Comparison of ENCODE assay signal across 10 mouse cellular contexts in the genomic region with DNA sequence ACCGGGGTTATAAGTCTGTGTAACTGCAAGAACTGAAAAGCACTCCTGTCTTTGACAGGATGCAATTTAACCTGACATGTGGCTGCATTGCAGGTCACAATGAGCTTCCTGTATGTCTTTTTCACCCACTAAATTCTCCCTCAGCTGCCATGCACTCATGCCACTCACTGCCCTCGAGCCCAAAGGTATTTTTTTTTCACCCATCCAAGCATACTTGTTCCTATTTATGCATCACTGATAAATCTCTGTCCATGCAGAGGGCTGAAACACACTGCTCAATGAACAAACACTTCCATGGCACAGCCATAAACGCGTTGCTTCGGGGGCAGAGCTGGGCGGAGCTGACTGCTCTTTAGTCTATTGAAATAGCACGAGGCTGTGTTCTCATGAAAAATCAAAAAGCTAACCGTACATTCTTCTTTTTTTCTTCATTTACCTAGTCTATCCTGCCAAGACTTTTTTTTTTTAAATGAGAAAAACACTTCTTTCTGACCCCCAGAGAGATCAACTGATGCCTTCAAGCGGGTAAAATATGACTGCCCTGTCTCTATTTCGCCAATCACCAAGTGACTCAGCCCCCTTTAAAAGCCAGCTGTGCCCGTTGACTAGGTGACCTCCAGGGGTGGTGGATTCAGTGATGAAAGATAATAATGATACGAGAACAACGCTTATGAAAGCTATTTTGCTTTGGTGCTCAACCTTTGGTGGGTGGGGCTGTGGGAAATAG. TPM values are rescaled to one million over a fixed set of nuclear protein-coding genes. Genes with fewer than 3 reads are reported as not detected.
DNase-seq lines count a peak whose midpoint lies in the region; ATAC-seq and TF ChIP-seq lines count a peak whose summit lies in the region.
"Had no signal": no experiment of that assay in that cellular context is flagged by ENCODE, and none has a peak within 500 bp of the region (broad histone marks: within the 10 kb centered on the region; RNA-seq: fewer than 3 reads in every experiment).

No protein-coding gene starts in this region.

- WGBS in heart, adult 2 months: 43% methylated on average over 13 of the region's 13 CpGs
- WGBS in hindbrain, embryonic 16.5 days: 48% methylated on average over 13 of the region's 13 CpGs
- 63% methylated on average over 13 of the region's 13 CpGs for WGBS in intestine, embryonic 15.5 days

- peak; percentile 50 for ATAC-seq in hindbrain, embryonic 16.5 days
- no peak for ATAC-seq in intestine, embryonic 15.5 days

- H3K36me3 ChIP-seq in heart, adult 2 months (ENCODE audit: control insufficient read depth, insufficient read depth, low read length): no peaks in the 10 kb centered on the region
- H3K36me3 ChIP-seq in hindbrain, embryonic 16.5 days (ENCODE audit: control insufficient read depth, insufficient read depth, low read length): no peaks in the 10 kb centered on the region
- H3K36me3 ChIP-seq in intestine, embryonic 15.5 days: no peaks in the 10 kb centered on the region

- no peak for TF ChIP-seq EP300 in heart, adult 2 months (IDR thresholded peaks at IDR 0.05; ENCODE audit: insufficient read depth, low read depth, low read length)

- no peak for DNase-seq in heart, adult 2 months
- no peak for DNase-seq in heart, adult 9 months (ENCODE audit: low spot score in 2 of 2)
- DNase-seq in retina, postnatal 1 day: peak; percentile 46
- no peak for DNase-seq in retina, embryonic 14.5 days (ENCODE audit: low spot score)
- peak; percentile 26 for DNase-seq in thymus, postnatal 14 days
- DNase-seq in yolk sac, embryonic 10.5 days (ENCODE audit: low spot score): no peak

- H3K4me2 ChIP-seq in hindbrain, embryonic 16.5 days (ENCODE audit: low read length): peak overlapping the region; percentile 47
- H3K4me2 ChIP-seq in intestine, embryonic 15.5 days (replicated peaks): no peak overlapping the region

- H3K79me2 ChIP-seq in heart, adult 2 months (replicated peaks; ENCODE audit: control insufficient read depth, insufficient read depth, low read length): no peaks in the 10 kb centered on the region

- H3K9ac ChIP-seq in heart, adult 2 months (ENCODE audit: low read depth, low read length): no peak overlapping the region
- peak overlapping the region; percentile 15; the same call in 1 of the 2 replicates for H3K9ac ChIP-seq in hindbrain, embryonic 16.5 days (ENCODE audit: low read depth, low read length)
- no peak overlapping the region for H3K9ac ChIP-seq in intestine, embryonic 15.5 days

- TF ChIP-seq CTCF in heart, adult 2 months (IDR thresholded peaks at IDR 0.05): no peak

- peaks cover 2% of the 10 kb centered on the region for H3K4me1 ChIP-seq in heart, adult 2 months (ENCODE audit: control insufficient read depth, insufficient read depth, low read length)
- peaks cover 6% of the 10 kb centered on the region; the same call in 1 of the 2 replicates for H3K4me1 ChIP-seq in hindbrain, embryonic 16.5 days (ENCODE audit: control insufficient read depth, insufficient read depth, low read depth, low read length)
- H3K4me1 ChIP-seq in intestine, embryonic 15.5 days (replicated peaks): no peaks in the 10 kb centered on the region

- no peaks in the 10 kb centered on the region for H3K9me3 ChIP-seq in hindbrain, embryonic 16.5 days (ENCODE audit: control insufficient read depth, low read length)
- no peaks in the 10 kb centered on the region for H3K9me3 ChIP-seq in intestine, embryonic 15.5 days

- H3K27ac ChIP-seq in heart, adult 2 months: no peak overlapping the region
- H3K27ac ChIP-seq in hindbrain, embryonic 16.5 days (ENCODE audit: low read depth, low read length): peak overlapping the region; percentile 68
- no peak overlapping the region for H3K27ac ChIP-seq in intestine, embryonic 15.5 days
- H3K27ac ChIP-seq: macrophage had no signal

- peak overlapping the region; percentile 27 for H3K4me3 ChIP-seq in heart, adult 2 months
- H3K4me3 ChIP-seq in hindbrain, embryonic 16.5 days (ENCODE audit: low read length): peak overlapping the region; percentile 14
- H3K4me3 ChIP-seq in intestine, embryonic 15.5 days (replicated peaks): no peak overlapping the region

- no peak for TF ChIP-seq POLR2A in heart, adult 2 months (IDR thresholded peaks at IDR 0.05; ENCODE audit: insufficient read depth, low read depth, low read length)

- intact Hi-C loops in heart, adult 2 months (cut with DNase I): no loop called here

- no peaks in the 10 kb centered on the region for H3K27me3 ChIP-seq in heart, adult 2 months (ENCODE audit: control insufficient read depth, insufficient read depth, low read length)
- no peaks in the 10 kb centered on the region for H3K27me3 ChIP-seq in hindbrain, embryonic 16.5 days (replicated peaks; ENCODE audit: control insufficient read depth, insufficient read depth, low read length)
- no peaks in the 10 kb centered on the region for H3K27me3 ChIP-seq in intestine, embryonic 15.5 days (replicated peaks)

RNA-seq across cellular contexts. Expression of gene Tigit, which starts 44.6 kb away (rescaled TPM):
- total RNA-seq in heart, adult 2 months (2021): not detected
- polyA plus RNA-seq in heart, adult 2 months (2012; rRNA removed): 0.20 TPM in 1 of 2 replicates, not detected in the other
- not detected in 2 replicates for polyA plus RNA-seq in hindbrain, embryonic 16.5 days (2015; fragmentation: Nextera tagmentation; extraction: Ambion mirVana)
- polyA plus RNA-seq in intestine, embryonic 15.5 days (2015; fragmentation: Nextera tagmentation; extraction: Ambion mirVana): not detected in 2 replicates
- polyA plus RNA-seq: macrophage had no signal

RNA-seq across cellular contexts. Expression of gene Drd3, which starts 45.3 kb away (rescaled TPM):
- not detected for total RNA-seq in heart, adult 2 months (2021)
- polyA plus RNA-seq in heart, adult 2 months (2012; rRNA removed): not detected in 2 replicates
- polyA plus RNA-seq in hindbrain, embryonic 16.5 days (2015; fragmentation: Nextera tagmentation; extraction: Ambion mirVana): not detected in 2 replicates
- polyA plus RNA-seq in intestine, embryonic 15.5 days (2015; fragmentation: Nextera tagmentation; extraction: Ambion mirVana): not detected in 2 replicates
- polyA plus RNA-seq: embryonic facial prominence, embryonic 11.5 days; macrophage had no signal

Comparison
In these comparisons a context has a peak if more than half of its experiments do, and no peak if none do; other contexts are left out.
1. DNase-seq: peak in retina, postnatal 1 day (single experiment) and thymus, postnatal 14 days (single experiment); none in heart, adult 2 months (0 of 2), heart, adult 9 months (0 of 2), retina, embryonic 14.5 days (single experiment) and yolk sac, embryonic 10.5 days (single experiment).